Mouse (Mus musculus): ENCODE results near the gene Iqgap2.

GRCm38 (mm10) chr13:95730491-95730890, 161.2 kb downstream of the Iqgap2 start:
- no peak for TF ChIP-seq GATA1 (IDR thresholded peaks at IDR 0.05; ENCODE audit: borderline replicate concordance, low read length)
- TF ChIP-seq FLI1 (IDR thresholded peaks at IDR 0.05; ENCODE audit: low read length), result no peak

Measured in megakaryocyte, embryonic 14.5 days (primary cell).